Mouse (Mus musculus) embryonic facial prominence, embryonic 12.5 days (tissue): ENCODE data around the gene Ap5z1. TPM values are rescaled to one million over a fixed set of nuclear protein-coding genes. Genes with fewer than 3 reads are reported as not detected.

Experiments
- ATAC-seq: fragments of 200-750 bp; cut with Nextera tagmentation; 2 replicates; pipeline ENCODE4 v1.8.0; 2017; ENCODE audit not compliant: insufficient number of reproducible peaks, insufficient read depth, low FRiP score, low TSS enrichment
- H3K27ac ChIP-seq: fragments of 300-500 bp; sonication (generic); 2 replicates; pipeline ENCODE4 v1.5.1; 2016; ENCODE audit warnings: mild to moderate bottlenecking
- H3K27me3 ChIP-seq: fragments of 300-500 bp; sonication (generic); 2 replicates; pipeline ENCODE4 v1.6.1; 2016; ENCODE audit warnings: mild to moderate bottlenecking, moderate library complexity
- H3K36me3 ChIP-seq: fragments of 300-500 bp; sonication (generic); 2 replicates; pipeline ENCODE4 v1.6.1; 2016; ENCODE audit warnings: mild to moderate bottlenecking
- H3K4me1 ChIP-seq: fragments of 300-500 bp; sonication (generic); 2 replicates; pipeline ENCODE4 v1.6.1; 2016
- H3K4me2 ChIP-seq: fragments of 300-500 bp; sonication (generic); replicated peaks from 2 replicates; pipeline ENCODE4 v1.6.1; 2016; ENCODE audit warnings: mild to moderate bottlenecking, moderate library complexity
- H3K4me3 ChIP-seq: fragments of 300-500 bp; sonication (generic); 2 replicates; pipeline ENCODE4 v1.5.1; 2016; ENCODE audit warnings: mild to moderate bottlenecking
- H3K9ac ChIP-seq: fragments of 300-500 bp; sonication (generic); 2 replicates; pipeline ENCODE4 v1.6.1; 2016; ENCODE audit warnings: mild to moderate bottlenecking, moderate library complexity
- H3K9me3 ChIP-seq: fragments of 300-500 bp; sonication (generic); 2 replicates; pipeline ENCODE4 v1.6.1; 2016; ENCODE audit warnings: mild to moderate bottlenecking, moderate library complexity
- WGBS: fragments of 180-500 bp; shearing (Covaris S2); methylation state at CpG from one replicate; pipeline ENCODE4 v1.1.7; 2016; 5-methylcytosine and 5-hydroxymethylcytosine counted together
- polyA plus RNA-seq: library from polyadenylated mRNA; unstranded; fragments of >200 nt; fragmentation: Nextera tagmentation; extraction: Ambion mirVana; gene quantifications from 2 replicates; pipeline ENCODE4 v1.2.1, GENCODE M21; 2016

Ap5z1 gene
- polyA plus RNA-seq = 10.8 and 12.4 TPM in 2 replicates

DNA sequence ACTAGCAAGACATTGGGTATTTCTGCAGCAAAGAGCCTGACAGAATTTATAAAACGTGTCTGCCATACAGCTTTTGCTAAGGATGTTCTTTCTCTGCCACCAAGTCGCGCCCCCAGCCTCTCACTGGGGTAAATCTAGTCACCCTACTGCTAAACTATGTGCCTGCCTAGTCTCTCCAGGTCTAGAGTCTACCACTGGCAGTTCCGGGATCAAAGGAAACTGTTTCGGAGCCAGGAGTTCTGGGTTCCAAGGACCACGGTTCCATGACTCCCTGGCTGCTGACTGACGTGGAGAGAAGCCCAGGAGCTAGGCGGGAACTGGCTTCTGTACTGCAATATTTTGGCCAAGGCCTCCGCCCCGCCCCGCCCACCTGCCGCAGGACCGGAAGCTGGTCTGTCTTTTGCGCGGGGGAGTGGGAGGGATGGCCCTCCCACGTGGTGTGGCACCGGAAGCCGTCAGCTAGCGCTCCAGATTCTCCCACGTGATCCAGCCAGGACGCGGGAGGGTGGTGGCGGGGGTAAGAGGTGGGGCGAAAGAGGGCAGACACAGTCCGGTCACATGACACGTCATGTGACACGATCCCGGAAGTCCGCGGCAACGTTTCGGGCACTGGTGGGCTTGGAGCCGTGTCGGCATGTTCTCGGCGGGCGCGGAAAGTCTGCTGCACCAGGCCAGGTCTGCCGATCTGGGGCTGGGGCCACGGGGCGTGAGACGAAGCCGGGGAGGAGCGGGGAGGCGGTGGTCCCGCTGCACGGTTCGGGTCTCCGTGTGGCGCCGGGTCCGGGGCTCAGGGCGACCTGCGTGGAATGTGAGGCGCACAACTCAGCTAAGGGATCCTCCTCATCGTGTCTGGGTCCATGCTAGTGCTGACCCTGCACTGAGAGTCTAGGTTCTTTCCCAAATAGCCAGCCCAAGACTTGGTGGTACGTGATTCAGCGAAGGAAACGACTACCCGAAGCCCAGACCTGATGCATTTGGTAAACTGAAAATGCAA is at the start of gene Ap5z1:
Gene Ap5z1 (plus strand): TSS at position 484 of the 994 bp plus-strand sequence.
- 2% methylated on average over 60 of the region's 60 CpGs for WGBS
- no peaks in the 10 kb centered on the region for H3K27me3 ChIP-seq
- ATAC-seq = peak; percentile 77
- peak within 1 kb of the TSS; percentile 83 for H3K9ac ChIP-seq
- H3K4me3 ChIP-seq = peak within 1 kb of the TSS; percentile 87
- peak within 1 kb of the TSS; percentile 80 for H3K27ac ChIP-seq
- H3K36me3 ChIP-seq = peaks cover 12% of the 10 kb centered on the region
- no peaks in the 10 kb centered on the region for H3K9me3 ChIP-seq
- H3K4me1 ChIP-seq = peaks cover 8% of the 10 kb centered on the region; the same call in 1 of the 2 replicates
- H3K4me2 ChIP-seq = peak within 1 kb of the TSS; percentile 90

DNA sequence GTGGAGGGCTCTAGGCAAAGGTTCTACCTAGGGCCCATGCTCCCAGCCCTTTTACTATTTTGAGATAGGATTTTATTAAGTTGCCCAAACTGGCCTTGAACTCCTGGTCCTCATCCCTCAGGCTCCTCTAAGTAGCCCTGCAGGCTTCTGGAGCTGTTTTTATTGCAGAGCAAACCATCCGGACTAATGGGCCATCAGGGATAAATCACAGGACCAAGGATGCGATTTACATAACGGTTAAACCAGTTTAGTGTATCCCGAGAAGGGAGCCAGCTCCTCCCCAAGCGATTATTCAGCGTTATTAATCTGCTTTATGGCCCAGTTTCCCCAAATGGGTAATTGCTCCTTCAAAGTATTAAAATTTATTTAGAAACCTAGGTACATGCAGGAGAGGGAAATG is 48.3 kb upstream of the Ap5z1 start:
- Histone ChIP-seq H3K4me2 (no peak overlapping the region), H3K27me3 (no peaks in the 10 kb centered on the region), H3K27ac (no peak overlapping the region), H3K36me3 (peaks cover 20% of the 10 kb centered on the region), H3K4me1 (peaks cover 42% of the 10 kb centered on the region), H3K4me3 (no peak overlapping the region), H3K9me3 (no peaks in the 10 kb centered on the region), H3K9ac (no peak overlapping the region)
- WGBS = 65% methylated on average over 6 of the region's 6 CpGs
- ATAC-seq = no peak

DNA sequence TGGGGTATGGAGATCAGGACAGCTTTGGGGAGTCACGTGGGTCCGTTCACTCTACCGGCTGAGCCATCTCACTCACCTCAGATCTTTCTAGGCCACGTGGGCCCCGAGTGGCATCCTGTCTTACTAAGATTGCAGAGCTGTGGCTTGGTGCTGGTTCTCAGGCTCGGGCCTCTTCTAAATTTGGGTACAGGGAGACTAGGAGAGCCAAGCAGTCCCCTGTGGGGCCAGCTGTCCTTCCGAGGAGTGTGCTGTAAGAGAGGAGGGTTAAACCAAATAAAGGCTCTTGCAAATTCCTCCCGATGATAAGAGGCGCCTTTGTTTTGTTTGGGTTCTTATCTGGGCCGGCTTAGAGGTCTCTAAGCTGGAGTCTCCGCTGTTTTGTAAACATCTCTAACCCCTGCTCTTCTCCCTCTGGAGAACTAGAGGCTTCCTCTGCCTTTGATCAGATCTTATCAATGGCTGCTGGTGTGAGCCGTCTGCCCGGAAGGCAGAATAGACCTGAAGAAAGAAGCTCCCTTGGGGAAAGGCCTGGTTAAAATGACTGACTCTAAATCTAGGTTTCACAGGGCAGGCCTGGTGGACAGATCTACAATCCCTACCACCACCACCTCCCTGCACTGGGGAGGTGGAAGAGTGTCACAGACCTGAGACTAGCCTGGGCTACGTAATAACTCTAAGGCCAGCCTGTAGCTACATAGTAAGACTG is 47.5 kb upstream of the Ap5z1 start:
- Histone ChIP-seq H3K27me3 (no peaks in the 10 kb centered on the region), H3K27ac (no peak overlapping the region; the same call in 1 of the 2 replicates), H3K4me3 (no peak overlapping the region), H3K36me3 (peaks cover 28% of the 10 kb centered on the region), H3K9ac (no peak overlapping the region), H3K4me2 (no peak overlapping the region), H3K4me1 (peaks cover 36% of the 10 kb centered on the region), H3K9me3 (no peaks in the 10 kb centered on the region)
- WGBS = 17% methylated on average over 14 of the region's 14 CpGs
- ATAC-seq = no peak

DNA sequence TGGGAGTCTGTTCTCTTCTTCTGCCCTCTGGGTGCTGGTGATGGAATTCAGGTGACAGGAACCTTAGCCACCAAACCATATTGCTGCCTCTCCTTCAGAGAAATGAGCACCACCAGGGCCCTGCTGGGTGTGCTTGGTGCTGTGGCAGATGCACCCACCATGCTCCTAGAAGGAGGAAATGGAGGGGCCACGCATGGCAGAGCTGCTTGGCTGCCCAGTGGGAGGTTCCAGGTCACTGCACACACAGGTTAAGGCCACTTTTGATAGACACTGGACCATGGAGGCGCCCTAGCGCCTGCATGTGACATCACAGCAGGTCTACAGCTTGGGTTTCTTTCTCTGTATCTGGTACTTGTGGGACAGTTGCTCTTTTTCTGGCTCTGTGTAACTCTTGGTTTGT is 46.6 kb upstream of the Ap5z1 start:
- Histone ChIP-seq H3K9ac (no peak overlapping the region), H3K27me3 (no peaks in the 10 kb centered on the region), H3K36me3 (peaks cover 28% of the 10 kb centered on the region), H3K4me1 (peaks cover 36% of the 10 kb centered on the region), H3K27ac (no peak overlapping the region), H3K4me3 (no peak overlapping the region), H3K9me3 (no peaks in the 10 kb centered on the region), H3K4me2 (no peak overlapping the region)
- 62% methylated on average over 3 of the region's 3 CpGs for WGBS
- ATAC-seq = no peak

DNA sequence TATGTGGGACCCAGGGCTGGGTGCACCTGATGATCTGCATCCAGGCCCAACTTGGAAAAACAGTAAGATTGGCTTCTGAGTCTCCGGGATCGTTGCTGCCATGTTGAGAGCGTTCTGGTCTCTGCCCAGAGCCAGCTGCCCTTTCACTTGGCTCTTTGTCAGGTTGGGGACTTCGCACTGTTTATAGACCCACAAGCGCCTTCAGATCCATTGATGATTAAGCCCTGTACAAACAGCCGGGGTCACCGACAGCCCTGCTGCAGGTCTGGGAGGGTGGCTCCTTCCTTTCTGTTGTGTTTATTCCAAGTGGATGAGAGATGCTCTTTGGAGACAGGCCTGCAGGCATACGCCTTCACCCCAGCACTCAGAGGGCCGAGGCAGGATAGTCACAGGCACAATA is 45.9 kb upstream of the Ap5z1 start:
- H3K9me3 ChIP-seq = no peaks in the 10 kb centered on the region
- H3K4me1 ChIP-seq = peaks cover 30% of the 10 kb centered on the region
- no peak overlapping the region for H3K9ac ChIP-seq
- H3K4me2 ChIP-seq = no peak overlapping the region
- no peak for ATAC-seq
- no peaks in the 10 kb centered on the region for H3K27me3 ChIP-seq
- no peak overlapping the region for H3K4me3 ChIP-seq
- no peak overlapping the region for H3K27ac ChIP-seq
- peaks cover 28% of the 10 kb centered on the region for H3K36me3 ChIP-seq
- 68% methylated on average over 9 of the region's 9 CpGs for WGBS

DNA sequence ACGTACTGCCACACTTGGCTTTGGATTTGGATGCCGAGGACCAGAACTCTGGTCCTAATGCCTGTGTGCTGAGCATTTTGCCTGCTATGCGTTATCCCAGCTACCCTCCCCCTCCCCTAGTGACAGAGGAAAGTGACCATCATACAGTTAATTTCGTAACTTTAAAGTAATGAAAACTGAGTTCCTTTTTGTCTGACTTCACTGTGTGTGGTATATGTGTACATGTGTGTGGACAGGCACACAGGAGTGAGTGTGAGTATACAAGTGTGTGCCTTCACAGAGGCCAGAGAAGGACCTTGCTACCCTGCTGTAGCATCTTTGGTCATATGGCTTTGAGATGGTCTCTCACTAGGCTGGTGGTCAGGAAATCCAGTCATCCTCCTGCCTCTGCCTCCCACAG is 45.3 kb upstream of the Ap5z1 start:
- Histone ChIP-seq H3K9ac (no peak overlapping the region), H3K27me3 (no peaks in the 10 kb centered on the region), H3K27ac (no peak overlapping the region), H3K4me1 (peaks cover 25% of the 10 kb centered on the region), H3K4me2 (no peak overlapping the region), H3K9me3 (no peaks in the 10 kb centered on the region), H3K4me3 (no peak overlapping the region), H3K36me3 (peaks cover 28% of the 10 kb centered on the region)
- 86% methylated on average over 4 of the region's 4 CpGs for WGBS
- no peak for ATAC-seq

DNA sequence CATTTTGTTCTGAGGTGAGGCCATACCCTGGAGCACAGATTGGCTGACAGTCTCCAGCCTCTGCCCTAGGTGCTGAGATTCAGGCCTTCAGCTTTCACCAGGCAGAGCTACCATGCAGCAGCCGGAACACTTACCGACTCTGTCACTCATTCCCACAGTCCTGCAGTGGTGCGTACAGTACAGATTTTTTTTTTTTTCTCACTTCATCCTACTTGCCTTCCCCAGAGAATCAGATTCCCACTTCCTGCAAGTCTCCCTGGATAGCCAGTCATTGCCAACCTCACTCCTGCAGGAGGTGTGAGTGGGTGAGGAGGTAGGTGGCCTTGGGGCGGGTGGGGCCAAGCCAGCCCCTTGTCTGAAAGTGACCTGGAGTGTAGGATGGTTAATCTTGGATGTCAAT is 43.4 kb upstream of the Ap5z1 start:
- no peak overlapping the region for H3K4me3 ChIP-seq
- H3K9ac ChIP-seq = no peak overlapping the region
- H3K27me3 ChIP-seq = no peaks in the 10 kb centered on the region
- 92% methylated on average over 4 of the region's 4 CpGs for WGBS
- no peak overlapping the region for H3K27ac ChIP-seq
- H3K9me3 ChIP-seq = no peaks in the 10 kb centered on the region
- ATAC-seq = no peak
- H3K4me2 ChIP-seq = no peak overlapping the region
- H3K4me1 ChIP-seq = peaks cover 19% of the 10 kb centered on the region
- H3K36me3 ChIP-seq = peaks cover 28% of the 10 kb centered on the region

DNA sequence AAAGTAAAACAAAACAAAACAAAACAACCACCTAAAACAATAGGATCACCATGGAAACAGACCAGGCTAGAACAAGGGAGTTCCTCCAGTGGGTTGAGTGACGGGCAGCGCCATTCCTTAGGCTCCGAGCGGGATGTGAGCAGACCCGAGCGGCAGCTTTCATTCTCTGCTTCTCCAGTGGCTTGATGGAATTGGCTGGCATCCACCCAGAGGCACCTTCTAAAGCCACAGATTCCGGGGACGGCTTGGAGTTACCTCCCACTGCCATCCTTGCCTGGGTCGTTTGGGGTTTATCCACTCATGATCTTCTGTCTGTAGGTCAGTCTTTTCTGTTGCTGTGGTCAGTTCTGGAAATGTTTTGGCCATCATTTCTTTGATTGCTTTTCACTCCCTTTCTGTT is 42.8 kb upstream of the Ap5z1 start:
- ATAC-seq = no peak
- Histone ChIP-seq H3K9ac (no peak overlapping the region), H3K36me3 (peaks cover 28% of the 10 kb centered on the region), H3K4me3 (no peak overlapping the region), H3K9me3 (no peaks in the 10 kb centered on the region), H3K27ac (no peak overlapping the region), H3K27me3 (no peaks in the 10 kb centered on the region), H3K4me1 (peaks cover 21% of the 10 kb centered on the region), H3K4me2 (no peak overlapping the region)
- 88% methylated on average over 9 of the region's 9 CpGs for WGBS

DNA sequence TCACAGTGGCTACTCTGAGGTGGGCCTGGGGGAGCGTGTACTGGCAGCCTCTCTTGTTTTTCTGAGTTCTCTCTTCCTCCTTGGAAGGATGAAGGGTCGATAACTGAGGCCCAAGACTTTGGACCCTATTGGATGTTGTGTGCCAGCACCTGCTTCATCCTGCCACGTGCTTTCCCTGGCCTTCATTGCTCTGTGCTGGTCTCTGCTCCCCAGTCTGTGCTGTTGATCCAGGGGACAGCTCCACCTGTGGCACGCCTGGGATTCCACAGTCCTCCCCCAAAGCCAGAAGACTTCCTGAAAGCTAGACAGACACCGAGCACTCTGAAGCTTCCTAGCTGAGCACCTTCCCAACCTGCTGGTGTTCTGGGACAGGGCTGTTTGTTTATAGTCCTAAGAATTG is 41.9 kb upstream of the Ap5z1 start:
- 87% methylated on average over 5 of the region's 5 CpGs for WGBS
- Histone ChIP-seq H3K27ac (no peak overlapping the region), H3K4me2 (no peak overlapping the region), H3K27me3 (no peaks in the 10 kb centered on the region), H3K9ac (no peak overlapping the region), H3K4me3 (no peak overlapping the region), H3K36me3 (peaks cover 29% of the 10 kb centered on the region), H3K9me3 (no peaks in the 10 kb centered on the region), H3K4me1 (peaks cover 14% of the 10 kb centered on the region)
- no peak for ATAC-seq

DNA sequence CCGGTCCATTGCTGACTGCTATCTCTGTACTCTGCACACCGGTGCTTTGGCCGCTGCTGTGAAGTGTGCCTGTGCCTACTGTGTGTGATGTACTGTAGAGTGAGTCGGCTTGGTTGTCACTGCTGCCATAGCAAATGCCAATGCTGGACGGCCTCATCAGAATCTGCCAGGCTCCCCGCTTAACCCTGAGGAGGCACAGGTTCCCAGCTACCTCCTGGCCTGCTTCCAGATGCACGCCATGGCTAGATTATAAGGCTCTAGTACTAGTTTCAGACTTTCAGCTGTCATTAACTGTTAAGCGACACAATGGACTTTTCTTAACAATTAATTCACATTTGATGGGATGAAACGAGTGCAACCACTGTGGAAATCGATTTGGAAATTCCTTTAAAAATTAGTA is 40.6 kb upstream of the Ap5z1 start:
- Histone ChIP-seq H3K27ac (no peak overlapping the region), H3K36me3 (peaks cover 30% of the 10 kb centered on the region), H3K4me3 (no peak overlapping the region), H3K9me3 (no peaks in the 10 kb centered on the region), H3K4me2 (no peak overlapping the region), H3K9ac (no peak overlapping the region), H3K27me3 (no peaks in the 10 kb centered on the region), H3K4me1 (peaks cover 18% of the 10 kb centered on the region)
- 91% methylated on average over 10 of the region's 10 CpGs for WGBS
- ATAC-seq = no peak

DNA sequence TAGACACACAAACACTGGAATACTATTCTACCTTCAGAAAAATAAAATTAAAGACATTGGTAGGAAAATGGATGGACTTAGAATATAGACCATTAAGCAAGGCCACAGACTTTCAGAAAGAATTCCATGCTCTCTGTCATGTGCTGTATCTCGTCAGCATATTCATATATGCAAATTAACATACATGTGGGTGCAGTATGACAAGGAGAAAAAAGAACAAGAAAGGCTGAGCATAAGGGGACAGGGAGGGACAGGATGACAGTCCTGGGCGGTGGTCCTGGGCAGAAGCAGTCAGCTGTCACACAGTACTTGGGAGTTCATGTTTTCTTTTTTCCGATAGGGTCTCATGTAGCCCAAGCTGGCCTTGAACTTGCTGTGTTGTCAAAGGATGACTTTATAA is 40.0 kb upstream of the Ap5z1 start:
- Histone ChIP-seq H3K9me3 (no peaks in the 10 kb centered on the region), H3K9ac (no peak overlapping the region), H3K4me1 (peaks cover 18% of the 10 kb centered on the region), H3K36me3 (peaks cover 25% of the 10 kb centered on the region), H3K4me3 (no peak overlapping the region), H3K27me3 (no peaks in the 10 kb centered on the region), H3K4me2 (no peak overlapping the region), H3K27ac (no peak overlapping the region)
- 59% methylated on average over 3 of the region's 3 CpGs for WGBS
- ATAC-seq = no peak
